Mouse (Mus musculus): ENCODE measurements at regions not wholly inside any gene's neighbourhood (a gene's known extent, or its start where the extent isn't known, plus 50 kb on each side); places are given as distances from the start of the nearest gene placed in this dataset.
A peak's percentile ranks its signal among the peaks of the same experiment; 100 is the strongest.
"Not testable (repeated sequence)": the region's sequence is repeated elsewhere in the genome, so short reads cannot be mapped to it uniquely, and the experiment has no call there.

GRCm38 (mm10) chr10:91447974-91448703, 267.0 kb upstream of the Tmpo start:
- no peak for DNase-seq

- no peak for DNase-seq
These were observed 262.2 kb upstream of the Tmpo start for GRCm38 (mm10) chr10:91443321-91443720.

GRCm38 (mm10) chr10:91440051-91440450, 258.9 kb upstream of the Tmpo start:
- DNase-seq, result no peak

GRCm38 (mm10) chr10:91437917-91438316, 256.8 kb upstream of the Tmpo start:
- no peak for DNase-seq

- DNase-seq, result no peak
These were observed 255.0 kb upstream of the Tmpo start for GRCm38 (mm10) chr10:91436091-91436569.

GRCm38 (mm10) chr10:91430281-91430680, 249.2 kb upstream of the Tmpo start:
- DNase-seq, result no peak

- DNase-seq, result no peak
These were observed 245.5 kb upstream of the Tmpo start for GRCm38 (mm10) chr10:91426584-91426983.

GRCm38 (mm10) chr10:91425625-91426385, 244.7 kb upstream of the Tmpo start:
- not testable (repeated sequence) for DNase-seq

GRCm38 (mm10) chr10:91424786-91425185, 243.7 kb upstream of the Tmpo start:
- no peak for DNase-seq

GRCm38 (mm10) chr10:91387255-91387654, 206.1 kb upstream of the Tmpo start:
- DNase-seq, result no peak

- peak; percentile 25 for DNase-seq
These were observed 203.3 kb upstream of the Tmpo start for GRCm38 (mm10) chr10:91384372-91384771.

- no peak for DNase-seq
These were observed 195.6 kb upstream of the Tmpo start for GRCm38 (mm10) chr10:91376683-91377082.

GRCm38 (mm10) chr10:91367488-91367887, 186.4 kb upstream of the Tmpo start:
- DNase-seq, result no peak

- DNase-seq, result no peak
These were observed 181.5 kb upstream of the Tmpo start for GRCm38 (mm10) chr10:91362587-91362986.

- DNase-seq, result no peak
These were observed 180.5 kb upstream of the Tmpo start for GRCm38 (mm10) chr10:91361621-91362020.

- no peak for DNase-seq
These were observed 164.3 kb upstream of the Tmpo start for GRCm38 (mm10) chr10:91345465-91345864.

GRCm38 (mm10) chr10:91342083-91342482, 161.0 kb upstream of the Tmpo start:
- DNase-seq, result no peak

- DNase-seq, result no peak
These were observed 158.2 kb upstream of the Tmpo start for GRCm38 (mm10) chr10:91339361-91339760.

GRCm38 (mm10) chr10:91326661-91327312, 145.7 kb upstream of the Tmpo start:
- DNase-seq, result no peak

GRCm38 (mm10) chr10:91326144-91326655, 145.1 kb upstream of the Tmpo start:
- no peak for DNase-seq

- DNase-seq, result no peak
These were observed 140.1 kb upstream of the Tmpo start for GRCm38 (mm10) chr10:91321226-91321625.

GRCm38 (mm10) chr10:91319442-91320112, 138.5 kb upstream of the Tmpo start:
- DNase-seq, result no peak

All from adrenal gland, postnatal 14 days (tissue).